Mouse (Mus musculus) bone marrow, adult 2 months (tissue): ENCODE measurements around the gene Spats1. TPM values are rescaled to one million over a fixed set of nuclear protein-coding genes. Genes with fewer than 3 reads are reported as not detected.
A peak's percentile ranks its signal among the peaks of the same experiment; 100 is the strongest.
"Not testable (repeated sequence)": the region's sequence is repeated elsewhere in the genome, so short reads cannot be mapped to it uniquely, and the experiment has no call there.

ENCODE experiments used
- H3K27ac ChIP-seq: fragments of 200-500 bp; 2 replicates; pipeline ENCODE4 v1.5.1; 2012; ENCODE audit warnings: low read depth, mild to moderate bottlenecking, control low read depth, inconsistent platforms, low read length; ENCODE audit not compliant: control insufficient read depth, poor library complexity, insufficient read depth
- H3K4me1 ChIP-seq: fragments of 200-500 bp; 2 replicates; pipeline ENCODE4 v1.6.1; 2011; ENCODE audit warnings: low read length; ENCODE audit not compliant: control insufficient read depth, insufficient read depth
- H3K4me3 ChIP-seq: fragments of 200-500 bp; replicated peaks from 2 replicates; pipeline ENCODE3; 2011; ENCODE audit warnings: mild to moderate bottlenecking, low read depth, low read length, control low read depth; ENCODE audit not compliant: control insufficient read depth
- CTCF ChIP-seq: fragments of 200-500 bp; IDR thresholded peaks from 2 replicates; pipeline ENCODE4 v1.5.1; 2011; ENCODE audit warnings: low read length, control low read depth; ENCODE audit not compliant: control insufficient read depth, insufficient read depth
- POLR2A ChIP-seq: fragments of 200-500 bp; IDR thresholded peaks from 2 replicates; pipeline ENCODE4 v1.6.1; 2011; ENCODE audit warnings: low read depth, mild to moderate bottlenecking, control low read depth, low read length, borderline replicate concordance; ENCODE audit not compliant: control insufficient read depth
- WGBS: fragments of 180-500 bp; shearing (Covaris S2); methylation state at CpG from one replicate; pipeline ENCODE4 v1.1.7; 2018; 5-methylcytosine and 5-hydroxymethylcytosine counted together
- polyA plus RNA-seq: library from polyadenylated mRNA; stranded (reverse); fragments of >200 nt; gene quantifications from 2 replicates; pipeline ENCODE4 v1.2.4, GENCODE M21; 2011; ENCODE audit warnings: low replicate concordance; ENCODE audit not compliant: missing spikeins, insufficient read depth, insufficient read length

Spats1 gene
- polyA plus RNA-seq, 1 experiment, result not detected

GRCm38 (mm10) chr17:45445923-45446322 lies 29.3 kb downstream of the Spats1 start:
- Histone ChIP-seq H3K4me1 (no peaks in the 10 kb centered on the region), H3K27ac (no peak overlapping the region), H3K4me3 (no peak overlapping the region)
- 32% methylated on average over 4 of the region's 4 CpGs for WGBS
- TF ChIP-seq CTCF (no peak), POLR2A (no peak)

GRCm38 (mm10) chr17:45434262-45434590 lies 41.0 kb downstream of the Spats1 start:
- WGBS, result 4% methylated on average over 12 of the region's 12 CpGs
- Histone ChIP-seq H3K4me1 (peaks cover 2% of the 10 kb centered on the region), H3K27ac (peak overlapping the region; percentile 95), H3K4me3 (peak overlapping the region; percentile 89)
- TF ChIP-seq POLR2A (no peak), CTCF (no peak)

GRCm38 (mm10) chr17:45433419-45434261 lies 41.6 kb downstream of the Spats1 start, which contains the start of gene Cdc5l:
Gene Cdc5l (minus strand): TSS chr17:45433737.
- under 1% methylated on average over 73 of the region's 73 CpGs for WGBS
- peak within 1 kb of the TSS; percentile 89 for H3K4me3 ChIP-seq
- TF ChIP-seq CTCF (no peak), POLR2A (peak; percentile 92)
- peaks cover 2% of the 10 kb centered on the region for H3K4me1 ChIP-seq
- peak within 1 kb of the TSS; percentile 95 for H3K27ac ChIP-seq

GRCm38 (mm10) chr17:45432706-45433398 lies 42.4 kb downstream of the Spats1 start:
- Histone ChIP-seq H3K4me3 (peak overlapping the region; percentile 89), H3K4me1 (peaks cover 2% of the 10 kb centered on the region), H3K27ac (peak overlapping the region; percentile 95)
- under 1% methylated on average over 62 of the region's 62 CpGs for WGBS
- TF ChIP-seq CTCF, result no peak
- no peak for TF ChIP-seq POLR2A

- WGBS, result 45% methylated on average over 3 of the region's 3 CpGs
- H3K4me1 ChIP-seq, result peaks cover 2% of the 10 kb centered on the region
- TF ChIP-seq POLR2A, result no peak
- H3K4me3 ChIP-seq, result no peak overlapping the region
- H3K27ac ChIP-seq, result no peak overlapping the region
Observed at GRCm38 (mm10) chr17:45432007-45432406, 43.2 kb downstream of the Spats1 start.

- no peaks in the 10 kb centered on the region for H3K4me1 ChIP-seq
- no peak overlapping the region for H3K4me3 ChIP-seq
- TF ChIP-seq POLR2A (no peak), CTCF (no peak)
- no peak overlapping the region for H3K27ac ChIP-seq
- WGBS, result 69% methylated on average over 2 of the region's 2 CpGs
Observed at GRCm38 (mm10) chr17:45417387-45417786, 57.8 kb downstream of the Spats1 start.

GRCm38 (mm10) chr17:45411617-45412016 lies 63.6 kb downstream of the Spats1 start:
- H3K4me1 ChIP-seq, H3K27ac ChIP-seq, H3K4me3 ChIP-seq: not testable (repeated sequence)
- WGBS, result 95% methylated on average over 2 of the region's 2 CpGs

GRCm38 (mm10) chr17:45408719-45409118 lies 66.5 kb downstream of the Spats1 start:
- H3K4me3 ChIP-seq, result no peak overlapping the region
- no peak for TF ChIP-seq POLR2A
- TF ChIP-seq CTCF, result no peak
- no peak overlapping the region for H3K27ac ChIP-seq
- no peaks in the 10 kb centered on the region for H3K4me1 ChIP-seq
- WGBS, result 93% methylated on average over 2 of the region's 2 CpGs

- no peak overlapping the region for H3K4me3 ChIP-seq
- H3K27ac ChIP-seq, result no peak overlapping the region
- 92% methylated on average over 10 of the region's 10 CpGs for WGBS
- no peaks in the 10 kb centered on the region for H3K4me1 ChIP-seq
- TF ChIP-seq CTCF, result peak; percentile 4; the same call in 1 of the 2 replicates
- no peak for TF ChIP-seq POLR2A
Observed at GRCm38 (mm10) chr17:45406281-45406680, 68.9 kb downstream of the Spats1 start.
